ENCODE assay signal across 16 mouse cellular contexts in the genomic region with DNA sequence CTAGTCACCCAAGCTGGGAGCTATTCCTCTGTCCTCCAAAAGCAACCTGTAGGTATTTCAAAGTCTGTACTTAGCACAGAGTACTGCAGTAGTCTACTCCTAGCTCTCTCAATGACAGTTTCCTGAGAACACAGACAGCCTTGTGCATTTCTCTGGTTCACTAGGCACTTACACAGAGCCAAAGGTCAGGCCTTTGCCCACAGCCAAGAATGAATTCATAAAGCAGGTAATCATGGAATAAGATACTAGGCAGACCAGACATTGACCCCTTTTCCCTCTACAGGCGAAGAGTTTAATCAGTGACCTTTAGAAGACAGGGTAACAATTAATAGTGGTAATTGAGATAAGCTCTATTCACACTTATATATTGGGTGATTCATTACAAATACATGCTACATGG.
"Had no signal": no experiment of that assay in that cellular context is flagged by ENCODE, and none has a peak within 500 bp of the region (broad histone marks: within the 10 kb centered on the region; RNA-seq: fewer than 3 reads in every experiment).

No protein-coding gene starts in this region.

- ATAC-seq: midbrain, embryonic 13.5 days; midbrain, embryonic 16.5 days had no signal

- H3K9me3 ChIP-seq: midbrain, embryonic 10.5 days; midbrain, embryonic 13.5 days; neural tube, embryonic 13.5 days; neural tube, embryonic 15.5 days; stomach, embryonic 15.5 days had no signal

- DNase-seq: lung, adult 18-20 months; lung, embryonic 14.5 days; lung, postnatal 10 days; lung, postnatal 4 days; right cerebral cortex, postnatal 14 days; thymus, adult 2 months; thymus, postnatal 25 days; thymus, postnatal 4 days had no signal

- H3K4me1 ChIP-seq: midbrain, embryonic 10.5 days; midbrain, embryonic 13.5 days; neural tube, embryonic 13.5 days; neural tube, embryonic 15.5 days; stomach, embryonic 15.5 days had no signal

- H3K27ac ChIP-seq: midbrain, embryonic 10.5 days; midbrain, embryonic 13.5 days; neural tube, embryonic 13.5 days; neural tube, embryonic 15.5 days; stomach, embryonic 15.5 days; stomach, postnatal 0 days had no signal

- H3K4me2 ChIP-seq: lung, embryonic 14.5 days; midbrain, embryonic 13.5 days; neural tube, embryonic 13.5 days; neural tube, embryonic 15.5 days; stomach, embryonic 15.5 days had no signal

- H3K4me3 ChIP-seq: midbrain, embryonic 10.5 days; midbrain, embryonic 13.5 days; myocyte; neural tube, embryonic 13.5 days; neural tube, embryonic 15.5 days; stomach, embryonic 15.5 days had no signal

- H3K9ac ChIP-seq: lung, embryonic 14.5 days; midbrain, embryonic 13.5 days; neural tube, embryonic 13.5 days; neural tube, embryonic 15.5 days; stomach, embryonic 15.5 days had no signal

- H3K36me3 ChIP-seq: midbrain, embryonic 10.5 days; midbrain, embryonic 13.5 days; neural tube, embryonic 13.5 days; neural tube, embryonic 15.5 days; stomach, embryonic 15.5 days had no signal

- H3K27me3 ChIP-seq: midbrain, embryonic 13.5 days; neural tube, embryonic 13.5 days; neural tube, embryonic 15.5 days; stomach, embryonic 15.5 days had no signal
